Mouse (Mus musculus) heart, embryonic 16.5 days (tissue): ENCODE results near the gene Vgll4. TPM values are rescaled to one million over a fixed set of nuclear protein-coding genes. Genes with fewer than 3 reads are reported as not detected.
"Not testable (repeated sequence)": the region's sequence is repeated elsewhere in the genome, so short reads cannot be mapped to it uniquely, and the experiment has no call there.

ENCODE experiments used
- ATAC-seq: fragments of 200-750 bp; cut with Nextera tagmentation; replicated peaks from 2 replicates; pipeline ENCODE4 v1.8.0; 2017; ENCODE audit warnings: moderate number of reproducible peaks; ENCODE audit not compliant: insufficient read depth, low FRiP score; ENCODE audit errors: extremely low read depth
- H3K27ac ChIP-seq: fragments of 300-500 bp; sonication (generic); 2 replicates; pipeline ENCODE4 v1.5.1; 2014; ENCODE audit warnings: mild to moderate bottlenecking, low read length, control low read depth, moderate library complexity
- H3K27me3 ChIP-seq: fragments of 300-500 bp; sonication (generic); 2 replicates; pipeline ENCODE4 v1.6.1; 2014; ENCODE audit warnings: low read length, mixed read lengths; ENCODE audit not compliant: control insufficient read depth, insufficient read depth
- H3K36me3 ChIP-seq: fragments of 300-500 bp; sonication (generic); 2 replicates; pipeline ENCODE4 v1.6.1; 2014; ENCODE audit not compliant: control insufficient read depth, insufficient read depth
- H3K4me1 ChIP-seq: fragments of 300-500 bp; sonication (generic); 2 replicates; pipeline ENCODE4 v1.6.1; 2014; ENCODE audit warnings: low read length, mixed read lengths; ENCODE audit not compliant: control insufficient read depth, insufficient read depth
- H3K4me2 ChIP-seq: fragments of 300-500 bp; sonication (generic); 2 replicates; pipeline ENCODE4 v1.6.1; 2014; ENCODE audit warnings: low read depth, mild to moderate bottlenecking, control low read depth, low read length
- H3K4me3 ChIP-seq: fragments of 300-500 bp; sonication (generic); 2 replicates; pipeline ENCODE4 v1.5.1; 2014; ENCODE audit warnings: mild to moderate bottlenecking, control low read depth, low read length
- H3K9ac ChIP-seq: fragments of 300-500 bp; sonication (generic); 2 replicates; pipeline ENCODE4 v1.6.1; 2014; ENCODE audit warnings: low read length, control low read depth
- H3K9me3 ChIP-seq: fragments of 300-500 bp; sonication (generic); replicated peaks from 2 replicates; pipeline ENCODE4 v1.6.1; 2016; ENCODE audit warnings: low read length; ENCODE audit not compliant: control insufficient read depth
- WGBS: fragments of 180-500 bp; shearing (Covaris S2); extraction: QIAGEN DNeasy Blood & Tissue Kit; methylation state at CpG from one replicate; pipeline ENCODE4 v1.1.7; 2014; 5-methylcytosine and 5-hydroxymethylcytosine counted together
- polyA plus RNA-seq: library from polyadenylated mRNA; unstranded; fragments of >200 nt; fragmentation: Nextera tagmentation; extraction: Ambion mirVana; gene quantifications from 2 replicates; pipeline ENCODE4 v1.2.1, GENCODE M21; 2015

Gene Vgll4
- polyA plus RNA-seq, 1 experiment from 2014 or later, result 65.3 TPM

DNA sequence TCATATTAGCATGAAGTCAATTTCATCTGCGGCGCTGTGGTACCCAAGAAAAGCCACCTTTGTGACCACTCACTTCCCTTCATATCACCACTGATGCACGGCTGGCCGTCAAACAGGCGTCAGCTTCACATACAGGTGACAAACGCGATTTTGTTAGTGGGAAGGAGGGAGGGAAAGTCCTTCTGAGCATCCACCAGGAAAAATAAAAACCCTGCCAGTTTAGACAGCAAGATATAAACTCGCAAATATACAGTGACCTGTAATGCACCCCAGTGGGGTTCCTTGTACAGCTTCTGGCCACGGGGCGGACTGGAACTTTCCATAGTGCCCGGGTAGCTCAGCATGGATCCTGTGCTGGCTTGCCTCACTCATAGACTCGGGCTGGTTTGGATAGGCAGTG, 78.0 kb downstream of the Vgll4 start:
- H3K27ac ChIP-seq, result peak overlapping the region; percentile 91
- H3K4me1 ChIP-seq, result peaks cover 83% of the 10 kb centered on the region
- ATAC-seq, result no peak
- WGBS, result 61% methylated on average over 12 of the region's 12 CpGs
- no peaks in the 10 kb centered on the region for H3K9me3 ChIP-seq
- H3K4me3 ChIP-seq, result no peak overlapping the region
- H3K36me3 ChIP-seq, result peaks cover 7% of the 10 kb centered on the region; the same call in 1 of the 2 replicates
- no peak overlapping the region for H3K4me2 ChIP-seq
- no peaks in the 10 kb centered on the region for H3K27me3 ChIP-seq
- H3K9ac ChIP-seq, result peak overlapping the region; percentile 52

- no peaks in the 10 kb centered on the region for H3K9me3 ChIP-seq
- H3K4me1 ChIP-seq, result peaks cover 80% of the 10 kb centered on the region
- H3K36me3 ChIP-seq, result peaks cover 7% of the 10 kb centered on the region; the same call in 1 of the 2 replicates
- no peaks in the 10 kb centered on the region for H3K27me3 ChIP-seq
- WGBS, result 85% methylated on average over 12 of the region's 12 CpGs
- H3K4me2 ChIP-seq, result peak overlapping the region; percentile 47
- H3K9ac ChIP-seq, result peak overlapping the region; percentile 52; the same call in 1 of the 2 replicates
- H3K27ac ChIP-seq, result peak overlapping the region; percentile 91
- 0 out of 2 replicates have a peak overlapping the region, but pooled peaks have one; percentile 5 for H3K4me3 ChIP-seq
- ATAC-seq, result no peak
These were observed 78.5 kb downstream of the Vgll4 start for GRCm38 (mm10) chr6:114891272-114891671.

GRCm38 (mm10) chr6:114890411-114891115, 79.2 kb downstream of the Vgll4 start:
- WGBS, result 24% methylated on average over 19 of the region's 19 CpGs
- H3K27me3 ChIP-seq, result no peaks in the 10 kb centered on the region
- H3K4me3 ChIP-seq, result 0 out of 2 replicates have a peak overlapping the region, but pooled peaks have one; percentile 5
- H3K36me3 ChIP-seq, result peaks cover 7% of the 10 kb centered on the region; the same call in 1 of the 2 replicates
- peak overlapping the region; percentile 47 for H3K4me2 ChIP-seq
- H3K27ac ChIP-seq, result peak overlapping the region; percentile 91
- H3K4me1 ChIP-seq, result peaks cover 79% of the 10 kb centered on the region
- peak overlapping the region; percentile 27; the same call in 1 of the 2 replicates for H3K9ac ChIP-seq
- ATAC-seq, result peak; percentile 38
- no peaks in the 10 kb centered on the region for H3K9me3 ChIP-seq

- H3K27me3 ChIP-seq, H3K36me3 ChIP-seq, H3K4me2 ChIP-seq, H3K9me3 ChIP-seq, H3K4me3 ChIP-seq, ATAC-seq, H3K9ac ChIP-seq: not testable (repeated sequence)
- Histone ChIP-seq H3K4me1 (peaks cover 75% of the 10 kb centered on the region), H3K27ac (peak overlapping the region; percentile 91)
- WGBS, result 71% methylated on average over 3 of the region's 3 CpGs
These were observed 79.8 kb downstream of the Vgll4 start for GRCm38 (mm10) chr6:114889971-114890370.

- Histone ChIP-seq H3K36me3 (peaks cover 5% of the 10 kb centered on the region; the same call in 1 of the 2 replicates), H3K4me2 (peak overlapping the region; percentile 21; the same call in 1 of the 2 replicates), H3K4me3 (no peak overlapping the region), H3K27ac (peak overlapping the region; percentile 88), H3K9ac (0 out of 2 replicates have a peak overlapping the region, but pooled peaks have one; percentile 21), H3K9me3 (no peaks in the 10 kb centered on the region), H3K4me1 (peaks cover 72% of the 10 kb centered on the region), H3K27me3 (no peaks in the 10 kb centered on the region)
- WGBS, result 19% methylated on average over 13 of the region's 13 CpGs
- peak; percentile 87 for ATAC-seq
These were observed 80.9 kb downstream of the Vgll4 start for GRCm38 (mm10) chr6:114888922-114889321.

GRCm38 (mm10) chr6:114886504-114887361, 83.1 kb downstream of the Vgll4 start:
- Histone ChIP-seq H3K4me3 (no peak overlapping the region), H3K4me2 (no peak overlapping the region), H3K4me1 (peaks cover 72% of the 10 kb centered on the region), H3K36me3 (peaks cover 5% of the 10 kb centered on the region; the same call in 1 of the 2 replicates), H3K27ac (peak overlapping the region; percentile 36), H3K27me3 (no peaks in the 10 kb centered on the region), H3K9ac (no peak overlapping the region), H3K9me3 (no peaks in the 10 kb centered on the region)
- WGBS, result 67% methylated on average over 11 of the region's 11 CpGs
- ATAC-seq, result no peak

- no peak for ATAC-seq
- Histone ChIP-seq H3K36me3 (peaks cover 5% of the 10 kb centered on the region; the same call in 1 of the 2 replicates), H3K27ac (no peak overlapping the region), H3K9me3 (no peaks in the 10 kb centered on the region), H3K4me3 (no peak overlapping the region), H3K4me2 (no peak overlapping the region), H3K4me1 (peaks cover 72% of the 10 kb centered on the region), H3K9ac (no peak overlapping the region), H3K27me3 (no peaks in the 10 kb centered on the region)
- WGBS, result 77% methylated on average over 6 of the region's 6 CpGs
These were observed 83.8 kb downstream of the Vgll4 start for GRCm38 (mm10) chr6:114886012-114886411.

- Histone ChIP-seq H3K4me2 (no peak overlapping the region), H3K27ac (0 out of 2 replicates have a peak overlapping the region, but pooled peaks have one; percentile 7), H3K4me1 (peaks cover 72% of the 10 kb centered on the region), H3K36me3 (peaks cover 4% of the 10 kb centered on the region; the same call in 1 of the 2 replicates), H3K9me3 (no peaks in the 10 kb centered on the region), H3K27me3 (no peaks in the 10 kb centered on the region), H3K4me3 (no peak overlapping the region), H3K9ac (no peak overlapping the region)
- WGBS, result 76% methylated on average over 5 of the region's 5 CpGs
- ATAC-seq, result no peak
These were observed 84.7 kb downstream of the Vgll4 start for GRCm38 (mm10) chr6:114885129-114885528.
